Mouse (Mus musculus) adrenal gland, postnatal 36 days (tissue): ENCODE measurements around the gene Pip4k2c. TPM values are rescaled to one million over a fixed set of nuclear protein-coding genes. Genes with fewer than 3 reads are reported as not detected.
"Not testable (repeated sequence)": the region's sequence is repeated elsewhere in the genome, so short reads cannot be mapped to it uniquely, and the experiment has no call there.

Experiments
- DNase-seq, 2 experiments: peaks; one replicate each; pipeline ENCODE4 v3.0.0; 2021; ENCODE audit warnings: mixed read lengths in 1 of 2
- total RNA-seq, 2 experiments: library from RNA; stranded (reverse); gene quantifications; 2 replicates each; pipeline ENCODE4 v1.2.3; 2021

Gene Pip4k2c
- total RNA-seq, 2 experiments from 2014 or later = 39.2 to 48.1 TPM

- DNase-seq = no peak
Observed at GRCm38 (mm10) chr10:127167614-127168192, 43.7 kb downstream of the Pip4k2c start.

GRCm38 (mm10) chr10:127166771-127167613, 44.4 kb downstream of the Pip4k2c start:
- DNase-seq = no peak

- no peak for DNase-seq
Observed at GRCm38 (mm10) chr10:127166404-127166715, 45.0 kb downstream of the Pip4k2c start.

- peak; percentile 25 to 48 for DNase-seq
Observed at GRCm38 (mm10) chr10:127165654-127166403, 45.6 kb downstream of the Pip4k2c start.

GRCm38 (mm10) chr10:127165354-127165653, 46.1 kb downstream of the Pip4k2c start:
- DNase-seq = peak in 1 of 2 experiments; percentile 53

GRCm38 (mm10) chr10:127164631-127165353, 46.6 kb downstream of the Pip4k2c start, which contains the start of gene B4galnt1:
TSS of gene B4galnt1 (plus strand) at chr10:127165225.
- peak; percentile 80 to 84 for DNase-seq

- no peak for DNase-seq
Observed at GRCm38 (mm10) chr10:127164190-127164589, 47.2 kb downstream of the Pip4k2c start.

- not testable (repeated sequence) for DNase-seq
Observed at GRCm38 (mm10) chr10:127162771-127163261, 48.6 kb downstream of the Pip4k2c start.

GRCm38 (mm10) chr10:127160728-127161127, 50.7 kb downstream of the Pip4k2c start:
- no peak for DNase-seq

- no peak for DNase-seq
Observed at GRCm38 (mm10) chr10:127160081-127160480, 51.3 kb downstream of the Pip4k2c start.

- DNase-seq = no peak
Observed at GRCm38 (mm10) chr10:127158471-127158870, 52.9 kb downstream of the Pip4k2c start.

GRCm38 (mm10) chr10:127156511-127156910, 54.9 kb downstream of the Pip4k2c start:
- no peak for DNase-seq

GRCm38 (mm10) chr10:127156089-127156488, 55.3 kb downstream of the Pip4k2c start:
- DNase-seq = no peak

- DNase-seq = no peak
Observed at GRCm38 (mm10) chr10:127154652-127155051, 56.7 kb downstream of the Pip4k2c start.

GRCm38 (mm10) chr10:127154241-127154640, 57.1 kb downstream of the Pip4k2c start:
- no peak for DNase-seq

GRCm38 (mm10) chr10:127153323-127153722, 58.1 kb downstream of the Pip4k2c start:
- no peak for DNase-seq

GRCm38 (mm10) chr10:127152556-127152955, 58.8 kb downstream of the Pip4k2c start:
- not testable (repeated sequence) for DNase-seq

GRCm38 (mm10) chr10:127151233-127151632, 60.2 kb downstream of the Pip4k2c start:
- not testable (repeated sequence) for DNase-seq

- no peak for DNase-seq
Observed at GRCm38 (mm10) chr10:127150471-127150872, 60.9 kb downstream of the Pip4k2c start.

- peak; percentile 35 to 41 for DNase-seq
Observed at GRCm38 (mm10) chr10:127147135-127147534, 64.2 kb downstream of the Pip4k2c start.
